Mouse (Mus musculus): ENCODE results near the gene Grm1.
"Not testable (repeated sequence)": the region's sequence is repeated elsewhere in the genome, so short reads cannot be mapped to it uniquely, and the experiment has no call there.

The Grm1 gene

DNA sequence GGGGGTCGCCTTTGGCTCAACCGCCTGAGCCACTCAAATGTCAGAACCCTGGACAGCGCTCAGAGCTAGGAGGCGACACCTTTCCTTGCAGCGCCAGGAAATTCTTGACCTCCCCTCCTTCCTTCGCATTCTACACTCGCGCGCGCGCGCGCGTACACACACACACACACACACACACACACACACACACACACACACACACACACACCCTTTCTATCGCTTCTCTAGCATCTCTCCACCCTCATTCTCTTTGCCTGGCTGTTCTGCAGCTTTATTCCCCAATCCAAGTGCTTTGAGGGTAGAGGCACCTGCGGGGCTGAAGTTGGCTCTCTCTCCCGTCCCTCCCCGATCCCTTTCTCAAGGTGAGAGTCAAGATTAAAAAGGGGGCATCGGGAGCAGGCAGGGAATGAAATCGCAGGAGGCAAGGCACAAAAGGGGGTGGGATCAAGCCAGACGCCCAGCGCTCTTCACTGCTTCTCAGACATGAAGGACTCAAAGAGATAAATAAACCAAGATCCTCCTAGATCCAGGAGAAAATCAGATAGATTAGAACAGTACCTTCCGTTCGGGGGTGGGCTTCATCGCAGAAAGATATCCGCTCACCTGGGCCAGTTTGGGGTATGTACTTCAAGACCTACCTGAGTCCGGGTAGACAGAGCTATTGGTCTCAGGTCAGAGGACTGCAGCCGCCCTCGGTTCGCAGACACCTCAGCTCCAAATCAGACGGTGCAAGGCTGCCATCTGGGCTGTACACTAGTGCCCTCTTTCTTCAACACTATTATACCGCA, at the start of gene Grm1:
Grm1 (minus strand) TSS at position 746 of the 788 bp plus-strand sequence.
- DNase-seq (ENCODE audit: low read depth, low spot score), result no peak

DNA sequence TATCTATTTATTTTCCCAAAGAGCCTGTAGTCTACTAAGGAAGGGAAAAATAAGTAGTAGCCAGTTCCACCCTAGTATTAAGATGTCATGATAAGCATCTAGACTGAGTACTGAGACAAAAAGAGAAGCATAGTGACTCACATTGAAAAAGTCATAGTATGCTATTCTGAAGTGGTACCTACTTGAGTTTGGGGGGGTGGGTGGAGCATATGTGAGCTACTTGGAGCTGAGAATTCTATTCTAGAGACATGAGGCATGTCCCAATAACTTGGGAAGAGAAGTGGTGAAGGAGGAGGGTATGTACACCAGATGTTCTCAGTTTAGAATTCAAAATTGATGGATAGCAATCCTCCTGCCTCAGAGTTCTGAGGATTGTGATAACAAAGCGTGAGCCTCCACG, 39.6 kb upstream of the Grm1 start:
- no peak for DNase-seq (ENCODE audit: low read depth, low spot score)

DNA sequence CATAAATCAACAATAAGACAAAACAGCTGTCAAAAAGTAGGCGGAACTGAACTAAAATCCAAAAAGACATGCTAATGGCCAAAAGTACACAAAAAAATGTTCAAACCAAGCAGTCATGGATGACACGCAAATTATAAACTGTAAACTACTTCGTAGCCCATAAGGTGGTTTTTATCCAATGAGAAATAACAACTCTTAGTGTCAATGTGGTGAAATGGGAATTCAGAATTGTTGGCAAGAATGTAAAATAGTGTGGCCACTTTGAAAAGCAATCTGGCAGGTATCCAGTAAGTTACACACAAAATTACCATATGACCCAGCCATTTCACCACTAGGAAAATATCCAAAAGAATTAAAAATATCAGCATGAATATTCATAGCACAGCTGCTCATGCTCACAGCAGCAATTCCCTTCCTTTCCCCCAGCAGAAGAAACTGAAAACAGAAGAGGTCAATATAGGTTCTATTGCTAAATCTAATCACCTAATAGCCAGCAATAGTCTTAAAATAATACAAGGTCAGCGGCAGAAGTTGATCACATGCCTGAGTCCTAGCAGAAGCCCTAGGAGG, 16.4 kb upstream of the Grm1 start:
- DNase-seq (ENCODE audit: low read depth, low spot score), result no peak

DNA sequence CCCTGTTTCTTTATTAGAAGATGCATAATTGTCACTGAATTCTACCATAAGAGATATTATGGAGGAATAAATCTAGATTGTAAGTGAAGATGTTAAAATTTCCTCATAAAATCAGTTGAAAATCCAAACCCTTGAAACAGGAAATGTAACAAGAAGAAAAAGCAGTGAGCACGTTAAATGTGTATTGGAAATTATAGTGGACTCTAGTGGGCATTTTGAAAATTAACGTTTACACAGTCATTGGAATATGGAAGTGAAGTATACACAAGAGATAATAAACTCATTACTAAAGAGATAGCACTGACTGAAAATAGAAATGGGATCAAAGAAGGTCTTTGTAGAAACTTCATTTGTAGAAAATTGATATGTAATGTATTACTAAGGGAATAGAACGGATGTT, 4.2 kb upstream of the Grm1 start:
- DNase-seq (ENCODE audit: low read depth, low spot score), result no peak

DNA sequence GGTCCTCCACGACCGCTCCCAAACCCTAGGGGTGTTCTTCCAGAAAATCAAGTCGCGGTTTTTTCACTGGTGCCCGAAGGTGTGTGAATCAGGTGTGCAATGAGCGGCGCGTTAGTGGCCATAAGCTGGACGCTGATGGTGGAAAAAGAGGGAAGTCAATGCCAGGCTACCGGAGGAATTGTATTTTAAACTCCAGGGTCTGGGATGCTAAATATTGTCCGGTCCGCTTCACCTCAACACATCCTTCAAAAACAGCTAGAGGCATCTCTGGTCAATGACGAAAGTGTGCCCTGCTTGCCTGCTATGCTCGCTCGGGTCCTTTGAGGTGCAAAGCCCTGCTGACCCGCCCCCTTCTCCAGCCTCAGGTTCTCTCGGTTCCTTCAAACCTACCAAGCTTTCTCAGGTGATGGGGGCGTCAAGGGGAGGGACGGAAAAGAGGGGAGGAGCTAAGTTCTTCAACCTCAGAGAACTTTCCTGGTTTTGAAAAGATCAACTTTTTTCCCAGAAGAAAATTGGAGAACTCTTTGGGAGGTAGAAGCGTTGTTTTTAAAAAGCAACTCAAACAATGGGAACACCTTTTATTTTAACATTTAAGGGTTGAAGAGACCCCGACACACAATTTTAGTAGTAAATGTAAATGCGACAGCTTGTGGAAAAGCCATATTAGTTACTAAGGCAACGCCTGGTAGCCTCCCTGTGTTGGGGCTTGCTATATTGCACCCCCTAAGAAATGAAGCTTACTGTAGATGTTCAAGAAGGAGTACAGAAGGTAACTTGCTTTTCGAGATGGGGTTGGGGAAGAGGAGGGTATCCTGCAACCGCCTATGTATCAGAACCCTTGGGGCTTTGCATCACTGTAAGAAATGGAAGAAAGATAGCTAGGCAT, 1.2 kb downstream of the Grm1 start:
- no peak for DNase-seq (ENCODE audit: low read depth, low spot score)

DNA sequence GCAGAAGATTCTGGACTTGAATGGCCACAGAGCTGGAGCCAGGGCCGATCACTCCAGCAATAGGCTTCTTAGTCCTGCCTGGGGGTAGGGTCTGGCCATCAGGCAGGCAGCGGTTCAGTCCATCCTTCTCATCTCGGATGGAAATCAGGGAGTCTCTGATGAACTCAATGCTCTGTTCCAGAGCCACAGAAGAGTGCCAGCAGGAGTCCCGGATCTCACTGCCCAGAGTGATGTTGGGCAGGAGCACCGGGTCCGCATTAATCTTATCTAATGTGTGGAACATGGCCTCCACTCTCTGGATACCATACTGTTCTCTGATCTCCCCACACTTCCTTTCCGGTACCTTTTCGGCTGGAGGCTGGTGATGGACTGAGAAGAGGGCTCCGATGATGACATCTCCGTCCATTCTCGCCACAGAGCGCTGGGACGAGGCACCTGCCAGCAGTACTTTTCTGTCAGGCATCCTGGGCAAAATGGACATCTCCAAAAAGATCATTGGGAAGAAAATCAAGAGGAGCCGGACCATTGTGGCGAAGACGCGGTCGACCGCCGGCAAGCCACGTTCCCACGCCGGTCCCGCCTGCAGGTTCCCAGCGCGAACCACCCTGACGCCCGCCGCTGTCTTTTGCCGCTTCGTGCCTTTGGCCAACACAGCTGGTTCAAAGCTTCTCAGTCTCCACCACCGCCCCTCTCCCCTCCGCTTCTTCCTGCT, 2.0 kb downstream of the Grm1 start:
- DNase-seq (ENCODE audit: low read depth, low spot score), result no peak

DNA sequence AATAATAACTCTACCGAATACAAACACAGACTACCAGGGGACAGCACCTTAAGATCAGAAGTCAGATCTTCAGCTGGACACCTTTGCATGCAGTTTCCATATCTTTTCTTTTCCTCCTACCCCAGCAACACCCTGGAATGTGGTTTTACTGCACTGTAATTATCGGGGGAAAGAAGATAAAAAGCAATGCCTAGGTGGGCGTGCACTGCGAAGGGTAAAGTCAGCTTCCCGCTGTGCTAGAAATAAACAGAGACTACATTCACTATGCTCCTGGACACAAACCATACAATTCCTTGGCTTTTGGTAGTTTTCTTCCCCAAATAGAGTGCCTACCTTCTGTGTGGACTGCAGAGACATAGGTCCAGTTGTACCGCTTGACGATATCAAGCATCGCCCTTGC, 2.6 kb downstream of the Grm1 start:
- no peak for DNase-seq (ENCODE audit: low read depth, low spot score)

DNA sequence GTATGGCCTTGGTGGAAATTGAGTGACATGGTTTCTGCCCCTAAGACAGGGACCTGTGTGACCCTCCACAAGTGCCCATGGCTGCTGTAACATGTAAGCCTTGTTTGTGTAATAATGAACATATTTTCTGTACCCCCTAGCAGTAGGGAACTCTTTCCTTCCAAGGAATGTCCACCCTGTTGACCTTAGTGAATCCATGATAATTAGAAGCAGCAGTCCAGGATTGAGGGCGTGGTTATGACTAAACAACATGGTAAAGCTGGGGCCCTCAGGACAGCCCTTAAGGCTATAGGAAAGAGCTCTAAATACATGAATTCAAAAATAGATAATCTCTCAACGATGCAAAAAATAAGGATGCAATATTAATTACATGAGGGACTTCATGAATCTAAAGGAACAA, 17.0 kb downstream of the Grm1 start:
- no peak for DNase-seq (ENCODE audit: low read depth, low spot score)

DNA sequence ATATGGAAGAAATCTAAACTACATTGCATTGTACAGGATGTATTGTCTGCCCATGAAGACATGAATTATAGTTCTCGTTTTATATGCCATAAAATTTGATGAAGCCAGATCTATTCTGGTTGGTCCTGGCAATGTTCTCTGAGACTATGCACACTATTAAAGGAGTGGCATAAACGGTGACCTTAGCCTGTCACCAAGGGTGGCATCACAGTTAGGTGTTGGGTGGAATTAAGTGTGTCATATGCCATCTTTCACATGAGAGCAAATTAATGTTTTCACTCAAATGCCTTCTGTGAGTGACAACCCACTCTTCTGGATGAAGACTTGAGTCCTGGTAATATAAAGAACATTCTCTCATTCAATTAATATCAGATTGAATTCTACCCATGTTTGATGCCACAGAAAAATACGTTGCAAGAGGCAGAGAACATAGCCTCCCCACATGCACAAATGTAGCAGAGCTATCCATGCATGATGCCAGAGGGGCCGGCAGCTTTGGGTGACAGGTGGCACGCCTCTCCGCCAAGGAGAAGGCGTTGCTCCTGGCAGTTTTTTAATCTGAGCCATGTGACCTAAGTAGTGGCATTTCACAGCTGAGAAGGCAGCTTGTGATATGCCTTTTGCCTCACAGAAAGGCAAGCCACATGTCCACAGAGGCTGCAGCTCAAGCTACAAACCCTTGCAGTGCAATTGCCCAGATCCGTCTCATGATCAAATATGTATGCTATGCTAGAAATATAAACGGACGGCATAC, 20.7 kb downstream of the Grm1 start:
- no peak for DNase-seq (ENCODE audit: low read depth, low spot score)

DNA sequence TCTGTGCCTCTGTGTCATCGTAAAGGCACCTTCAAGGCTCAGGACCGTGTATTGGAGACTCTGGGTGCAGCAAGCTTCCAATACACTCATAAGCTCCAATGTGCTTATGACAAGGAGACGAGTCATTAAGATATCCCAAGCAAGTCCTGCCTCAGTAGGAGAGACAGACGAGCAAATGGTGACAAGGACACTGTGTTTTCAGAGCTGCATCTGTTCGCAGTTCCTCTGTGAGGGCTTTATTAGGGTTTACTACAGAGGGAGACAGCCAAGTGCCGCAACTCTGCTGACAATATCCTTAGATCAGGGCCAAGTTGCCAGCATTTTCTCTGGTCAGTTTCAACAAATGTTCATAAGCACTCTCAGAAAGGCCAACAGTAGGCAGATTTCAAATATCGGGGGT, 32.8 kb downstream of the Grm1 start:
- DNase-seq (ENCODE audit: low read depth, low spot score), result no peak

DNA sequence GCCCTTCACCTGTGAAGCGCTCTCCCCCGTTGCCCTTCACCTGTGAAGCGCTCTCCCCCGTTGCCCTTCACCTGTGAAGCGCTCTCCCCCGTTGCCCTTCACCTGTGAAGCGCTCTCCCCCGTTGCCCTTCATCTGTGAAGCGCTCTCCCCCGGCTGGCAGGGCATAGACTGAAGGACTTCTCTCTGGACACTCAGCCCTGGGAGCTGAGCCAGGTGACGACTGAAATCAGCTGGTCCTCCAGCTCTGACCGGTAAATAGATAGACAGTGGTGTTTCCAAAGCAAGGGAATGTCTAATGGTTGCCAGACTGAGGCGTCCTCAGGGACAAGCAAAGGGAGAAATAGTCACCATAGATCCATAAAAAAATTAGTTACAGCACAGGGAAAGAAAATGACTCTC, 36.7 kb downstream of the Grm1 start:
- not testable (repeated sequence) for DNase-seq (ENCODE audit: low read depth, low spot score)

DNA sequence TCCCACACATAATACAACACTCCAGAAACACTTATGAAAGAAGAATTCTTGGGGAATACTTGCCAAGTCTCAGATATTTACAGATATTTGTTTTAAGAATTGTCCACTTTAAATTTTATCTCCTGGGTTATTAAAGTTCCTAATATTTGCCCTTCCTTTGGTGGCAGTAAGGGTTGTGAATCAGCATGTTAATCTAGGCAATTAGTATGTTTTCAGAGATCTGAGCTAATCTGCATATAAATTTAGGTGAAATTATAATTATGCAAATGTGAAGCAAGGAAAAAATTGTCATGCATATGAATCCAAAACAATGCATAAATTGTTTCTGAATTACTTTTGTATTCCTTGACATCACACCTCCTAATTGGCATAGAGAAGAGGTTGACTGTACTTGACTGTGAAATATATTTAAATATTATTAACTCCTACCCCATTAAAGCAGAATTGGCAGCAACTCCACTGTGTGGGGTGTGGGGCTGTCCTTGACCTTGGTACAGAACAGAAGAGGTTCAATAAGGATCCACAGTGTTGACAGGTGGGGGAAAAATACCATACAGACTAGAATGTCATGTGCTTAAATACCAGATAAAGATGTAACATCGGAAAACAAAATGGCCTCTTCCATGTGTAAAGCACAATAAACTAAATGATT, 37.6 kb downstream of the Grm1 start:
- DNase-seq (ENCODE audit: low read depth, low spot score), result no peak

DNA sequence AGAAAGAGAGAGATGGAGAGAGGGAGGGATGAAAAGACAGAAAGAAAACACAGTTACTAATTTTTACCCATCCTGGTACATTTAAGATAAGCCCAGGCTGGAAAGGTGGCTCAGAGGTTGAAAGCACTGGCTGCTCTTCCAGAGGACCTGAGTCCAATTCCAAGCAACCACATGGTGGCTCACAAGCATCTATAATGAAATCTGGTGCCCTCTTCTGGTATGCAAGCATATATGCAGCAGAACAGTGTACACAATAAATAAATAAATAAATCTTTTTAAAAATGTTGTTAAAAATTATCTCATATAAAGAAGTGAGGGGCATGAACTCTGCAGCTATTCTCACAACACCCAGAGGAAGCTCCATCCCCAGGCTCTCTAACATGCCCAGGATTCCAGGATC, 42.8 kb downstream of the Grm1 start:
- DNase-seq (ENCODE audit: low read depth, low spot score), result no peak

DNA sequence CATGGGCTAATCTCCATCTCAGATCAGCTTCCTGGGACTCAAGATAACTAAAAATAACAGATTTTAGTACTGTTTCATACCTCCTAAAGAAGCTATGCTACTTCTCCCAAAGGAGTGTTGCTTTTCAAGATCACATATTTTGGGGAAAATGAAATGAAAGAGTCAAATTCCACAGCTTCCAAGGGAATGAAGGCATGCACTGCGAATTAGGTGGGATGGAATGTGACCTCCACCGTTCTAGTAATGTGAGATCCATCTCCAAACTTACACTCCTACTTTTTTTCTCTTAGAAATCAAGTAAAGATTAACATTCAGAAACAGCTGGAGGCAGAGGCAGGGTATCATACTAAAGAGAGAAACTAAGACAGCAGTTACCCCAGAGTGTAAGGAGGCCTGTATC, 49.9 kb downstream of the Grm1 start:
- DNase-seq (ENCODE audit: low read depth, low spot score), result no peak

DNA sequence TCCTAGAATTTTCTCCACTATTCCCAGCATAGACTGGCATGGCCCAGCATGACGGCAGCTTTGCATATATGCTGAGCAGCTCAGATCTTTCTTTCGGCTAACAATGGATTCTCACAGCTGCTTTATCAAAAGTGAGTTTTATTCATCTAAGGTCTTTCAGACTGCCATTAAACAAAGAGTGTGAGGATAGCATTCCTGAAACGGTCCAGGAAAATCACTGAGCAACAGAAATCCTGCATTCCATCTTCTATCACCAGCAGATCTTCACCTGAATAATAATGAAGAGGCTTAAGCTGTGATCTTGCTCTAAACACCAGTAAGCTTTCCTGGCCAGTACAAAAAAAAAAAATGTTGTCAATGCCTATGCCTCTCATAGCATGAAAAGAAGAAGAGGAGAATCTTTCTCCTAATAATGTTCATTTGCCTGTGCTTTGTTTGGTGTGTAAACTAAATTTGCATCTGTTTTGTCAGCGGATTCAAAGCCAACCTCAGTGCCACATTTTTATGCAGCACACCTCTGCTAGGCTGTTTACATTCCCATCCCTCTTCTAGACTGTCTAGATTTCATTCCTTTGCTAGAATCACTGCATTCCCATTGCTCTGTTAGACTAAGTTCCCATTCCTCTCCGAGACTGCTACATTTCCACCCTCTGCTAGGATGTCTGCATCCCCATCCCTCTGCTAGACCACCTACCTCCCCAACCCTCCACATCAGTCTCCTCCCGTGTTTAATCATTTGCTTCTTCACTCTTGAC, 56.2 kb downstream of the Grm1 start:
- no peak for DNase-seq (ENCODE audit: low read depth, low spot score)

DNA sequence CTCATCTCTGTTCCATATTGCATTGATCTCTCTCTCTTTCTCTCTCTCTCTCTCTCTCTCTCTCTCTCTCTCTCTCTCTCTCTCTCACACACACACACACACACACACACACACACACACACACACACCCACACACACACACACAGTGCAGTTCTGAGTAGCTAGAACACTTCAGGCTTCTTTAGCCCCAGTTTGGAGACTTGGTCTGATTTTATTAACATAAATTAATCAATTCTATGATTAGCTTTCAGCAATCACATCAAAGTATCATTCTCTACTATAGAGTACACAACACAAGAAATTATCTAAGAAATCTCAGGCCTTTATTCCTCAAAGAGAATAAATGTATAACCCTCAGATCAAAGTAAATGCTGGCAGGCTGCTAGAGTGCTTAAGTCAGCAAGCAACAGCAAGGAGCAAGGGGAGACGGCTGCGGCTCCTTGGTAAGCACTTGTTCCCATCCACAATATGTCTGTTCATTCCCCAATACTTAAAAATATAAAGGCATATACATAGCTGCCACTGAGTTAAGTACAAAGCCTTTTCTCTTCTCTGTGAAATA, 63.1 kb downstream of the Grm1 start:
- DNase-seq (ENCODE audit: low read depth, low spot score), result no peak

DNA sequence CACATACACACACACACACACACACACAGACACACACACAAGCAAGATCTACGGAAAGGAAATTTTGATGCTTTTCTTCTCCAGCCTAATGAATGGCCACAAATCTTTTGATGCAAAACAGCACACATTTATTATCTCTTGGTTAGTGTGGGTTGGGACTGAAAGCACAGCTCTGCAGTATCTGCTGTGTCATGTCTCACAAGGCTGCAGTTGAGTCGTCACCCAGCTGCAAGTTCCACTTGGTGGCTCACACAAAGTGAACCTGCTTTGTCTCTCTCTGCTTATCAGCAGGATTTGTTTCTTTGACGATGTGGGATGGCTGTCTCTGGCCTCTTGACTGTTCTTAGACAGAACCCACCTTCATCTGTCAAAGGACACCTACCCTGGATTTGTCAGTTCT, 68.5 kb downstream of the Grm1 start:
- no peak for DNase-seq (ENCODE audit: low read depth, low spot score)

DNA sequence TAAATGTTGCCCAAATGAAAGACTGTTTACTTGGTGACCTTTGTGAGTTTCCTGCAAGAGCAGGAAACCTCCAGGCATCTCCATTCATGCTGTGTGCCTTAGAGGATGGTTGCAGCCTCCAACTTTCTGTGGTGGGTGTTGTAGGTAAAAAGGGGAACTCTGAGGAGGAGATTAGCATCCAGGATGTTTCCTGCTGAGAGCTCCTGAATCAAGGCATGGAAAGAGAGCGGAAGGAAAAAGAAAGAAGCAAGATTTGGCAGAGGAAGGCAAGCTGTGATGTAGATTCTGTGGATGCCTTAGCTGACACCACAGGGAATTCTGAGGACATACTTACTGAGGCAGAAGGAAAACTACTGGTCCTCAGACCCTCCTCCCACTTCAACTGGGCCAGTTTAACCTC, 85.4 kb downstream of the Grm1 start:
- DNase-seq (ENCODE audit: low read depth, low spot score), result no peak

DNA sequence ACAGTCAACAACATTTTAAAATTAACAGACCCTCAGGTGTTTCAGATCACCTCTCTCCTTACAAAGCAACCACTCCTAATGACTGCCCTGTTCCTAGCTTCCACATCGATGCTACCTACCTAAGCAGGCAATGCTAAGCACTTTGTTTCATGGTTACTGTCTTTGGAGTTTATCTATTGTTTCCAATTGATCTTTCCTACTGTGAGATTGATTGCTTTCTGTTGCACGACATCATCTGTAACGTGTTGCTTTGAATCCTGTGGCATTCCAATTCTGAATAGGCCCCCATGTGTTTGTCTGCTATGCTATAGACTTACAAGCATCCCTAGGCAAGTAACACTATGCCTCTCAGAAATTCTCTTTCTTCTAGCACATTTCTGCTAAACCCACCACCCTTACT, 90.4 kb downstream of the Grm1 start:
- no peak for DNase-seq (ENCODE audit: low read depth, low spot score)

DNA sequence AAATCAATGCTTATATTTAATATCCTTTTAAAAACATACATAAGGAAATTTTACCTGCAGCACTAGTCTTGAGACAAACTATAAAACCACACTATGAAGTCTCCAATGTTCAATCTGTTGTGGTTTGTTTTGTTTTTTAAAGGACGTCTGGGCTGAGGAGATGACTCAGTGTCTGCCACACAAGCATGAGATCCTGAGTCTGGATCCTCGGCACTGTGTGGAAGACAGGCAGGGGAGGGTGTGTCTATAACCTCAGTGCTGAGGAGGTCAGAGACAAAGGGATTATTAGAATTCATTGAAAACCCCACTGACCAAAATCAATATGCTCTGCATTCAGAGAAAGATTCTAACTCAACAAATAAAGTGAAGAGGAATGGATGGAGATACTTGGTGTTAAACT, 110.8 kb downstream of the Grm1 start:
- no peak for DNase-seq (ENCODE audit: low read depth, low spot score)

Measured in c-Kit-negative CD71-positive TER-119-positive erythroid progenitor cells, embryonic 14.5 days (primary cell).